8 mouse cellular contexts compared by ENCODE assay signal in genomic region chrX:159414130-159414828, GRCm38 (mm10). TPM values are rescaled to one million over a fixed set of nuclear protein-coding genes. Genes with fewer than 3 reads are reported as not detected.
DNase-seq lines count a peak whose midpoint lies in the region; ATAC-seq and TF ChIP-seq lines count a peak whose summit lies in the region.

TSS of gene Map7d2 (plus strand) at chrX:159414572.

- H3K9ac ChIP-seq in heart, embryonic 15.5 days = peak within 1 kb of the TSS; percentile 21; the same call in 1 of the 2 replicates
- H3K9ac ChIP-seq in forebrain, embryonic 12.5 days = peak within 1 kb of the TSS; percentile 56
- no peak within 1 kb of the TSS for H3K9ac ChIP-seq in liver, embryonic 14.5 days (replicated peaks)

- peaks cover 39% of the 10 kb centered on the region for H3K27me3 ChIP-seq in heart, embryonic 15.5 days
- peaks cover 17% of the 10 kb centered on the region; the same call in 1 of the 2 replicates for H3K27me3 ChIP-seq in forebrain, embryonic 12.5 days
- peaks cover 34% of the 10 kb centered on the region for H3K27me3 ChIP-seq in liver, embryonic 14.5 days (ENCODE audit: control insufficient read depth, insufficient read depth, low read length)

- no peak within 1 kb of the TSS for H3K27ac ChIP-seq in heart, embryonic 15.5 days
- H3K27ac ChIP-seq in forebrain, embryonic 12.5 days = 0 out of 2 replicates have a peak within 1 kb of the TSS, but pooled peaks have one; percentile 19
- no peak within 1 kb of the TSS for H3K27ac ChIP-seq in liver, embryonic 14.5 days

- no peak for TF ChIP-seq EP300 in liver, embryonic 14.5 days (IDR thresholded peaks at IDR 0.05; ENCODE audit: low read depth)

- TF ChIP-seq CTCF in brain, embryonic 14.5 days (IDR thresholded peaks at IDR 0.05; ENCODE audit: borderline replicate concordance, extremely low read depth, insufficient read depth, insufficient read length) = no peak
- no peak for TF ChIP-seq CTCF in liver, embryonic 14.5 days (IDR thresholded peaks at IDR 0.05; ENCODE audit: low read depth)

- H3K9me3 ChIP-seq in heart, embryonic 15.5 days (replicated peaks) = no peaks in the 10 kb centered on the region
- no peaks in the 10 kb centered on the region for H3K9me3 ChIP-seq in forebrain, embryonic 12.5 days
- no peaks in the 10 kb centered on the region for H3K9me3 ChIP-seq in liver, embryonic 14.5 days (ENCODE audit: control insufficient read depth, low read length)

- TF ChIP-seq POLR2A in brain, embryonic 14.5 days (IDR thresholded peaks at IDR 0.05; ENCODE audit: borderline replicate concordance, extremely low read depth, insufficient read depth, insufficient read length, poor library complexity, severe bottlenecking) = no peak

- peaks cover 5% of the 10 kb centered on the region; the same call in 1 of the 2 replicates for H3K4me1 ChIP-seq in heart, embryonic 15.5 days (replicated peaks)
- H3K4me1 ChIP-seq in forebrain, embryonic 12.5 days = no peaks in the 10 kb centered on the region
- no peaks in the 10 kb centered on the region for H3K4me1 ChIP-seq in liver, embryonic 14.5 days (replicated peaks; ENCODE audit: control insufficient read depth in 2 of 2, insufficient read depth in 2 of 2, low read length in 1 of 2)

- DNase-seq in heart, adult 9 months (ENCODE audit: low spot score in 2 of 2) = no peak
- peak; percentile 76 for DNase-seq in brain, embryonic 14.5 days (ENCODE audit: low read depth)
- DNase-seq in kidney, postnatal 10 days = peak; percentile 16
- DNase-seq in liver, embryonic 14.5 days (ENCODE audit: low read depth in 3 of 3, low spot score in 3 of 3) = no peak
- DNase-seq in retina, postnatal 7 days (ENCODE audit: low read depth, low spot score) = peak; percentile 41
- no peak for DNase-seq in spleen, postnatal 4 days (ENCODE audit: low spot score in 2 of 2)

- ATAC-seq in heart, embryonic 15.5 days (replicated peaks; ENCODE audit: insufficient number of reproducible peaks, insufficient read depth, low FRiP score, low read depth) = peak; percentile 31; the same call in 1 of the 2 replicates
- ATAC-seq in forebrain, embryonic 12.5 days (ENCODE audit: low FRiP score) = peak; percentile 91
- ATAC-seq in liver, embryonic 14.5 days (ENCODE audit: insufficient read depth) = peak; percentile 31; the same call in 1 of the 2 replicates

- H3K36me3 ChIP-seq in heart, embryonic 15.5 days = no peaks in the 10 kb centered on the region
- no peaks in the 10 kb centered on the region for H3K36me3 ChIP-seq in forebrain, embryonic 12.5 days (replicated peaks)
- no peaks in the 10 kb centered on the region for H3K36me3 ChIP-seq in liver, embryonic 14.5 days (replicated peaks; ENCODE audit: control insufficient read depth, insufficient read depth, low read depth)

- peak within 1 kb of the TSS; percentile 96 for H3K4me2 ChIP-seq in heart, embryonic 15.5 days
- peak within 1 kb of the TSS; percentile 71 for H3K4me2 ChIP-seq in forebrain, embryonic 12.5 days
- peak within 1 kb of the TSS; percentile 65 for H3K4me2 ChIP-seq in liver, embryonic 14.5 days (ENCODE audit: low read depth)

- WGBS in heart, embryonic 15.5 days = 13% methylated on average over 70 of the region's 83 CpGs
- WGBS in forebrain, embryonic 12.5 days = 27% methylated on average over 44 of the region's 83 CpGs
- 12% methylated on average over 34 of the region's 83 CpGs for WGBS in liver, embryonic 14.5 days (ENCODE audit: insufficient replicate concordance)

- H3K4me3 ChIP-seq in heart, embryonic 15.5 days = peak within 1 kb of the TSS; percentile 59
- H3K4me3 ChIP-seq in forebrain, embryonic 12.5 days (replicated peaks) = peak within 1 kb of the TSS; percentile 63
- peak within 1 kb of the TSS; percentile 27 to 48 for H3K4me3 ChIP-seq in liver, embryonic 14.5 days (ENCODE audit: insufficient read depth in 1 of 2, low read depth in 2 of 2, low read length in 2 of 2)

RNA-seq across cellular contexts. Expression of gene Map7d2, which starts in this region (rescaled TPM):
- 0.52 and 0.76 TPM in 2 replicates for polyA plus RNA-seq in heart, embryonic 15.5 days (2015; fragmentation: Nextera tagmentation; extraction: Ambion mirVana)
- 8.2 and 15.0 TPM in 2 replicates for polyA plus RNA-seq in brain, embryonic 14.5 days (2012; rRNA removed)
- polyA plus RNA-seq in forebrain, embryonic 12.5 days (2016; fragmentation: Nextera tagmentation; extraction: Ambion mirVana) = 14.3 and 15.7 TPM in 2 replicates
- 0.02 TPM in 1 of 2 replicates, not detected in the other for polyA plus RNA-seq in liver, embryonic 14.5 days (2012; rRNA removed)
- not detected in 2 replicates for polyA plus RNA-seq in liver, embryonic 14.5 days (2014; fragmentation: Nextera tagmentation; extraction: Ambion mirVana)

Comparison
In these comparisons a context has a peak if more than half of its experiments do, and no peak if none do; other contexts are left out.
1. Peak in ATAC-seq, H3K4me3 ChIP-seq, H3K9ac ChIP-seq and H3K4me2 ChIP-seq in heart, embryonic 15.5 days; RNA of the gene not detected or under 1 TPM.
2. Peak in ATAC-seq, H3K4me3 ChIP-seq and H3K4me2 ChIP-seq in liver, embryonic 14.5 days; RNA of the gene not detected or under 1 TPM.
3. ATAC-seq: peak in every context shown above with its lines; median percentile 91 in forebrain, embryonic 12.5 days; 31 in heart, embryonic 15.5 days; 31 in liver, embryonic 14.5 days.
4. DNase-seq: peak in brain, embryonic 14.5 days (single experiment), kidney, postnatal 10 days (single experiment) and retina, postnatal 7 days (single experiment); none in heart, adult 9 months (0 of 2), liver, embryonic 14.5 days (0 of 3) and spleen, postnatal 4 days (0 of 2).
5. Peak in every context shown above with its lines, with median percentiles within 50 percentile points of each other: H3K4me2 ChIP-seq and H3K4me3 ChIP-seq.